Mouse (Mus musculus): ENCODE measurements around the gene Dnajc17.

DNA sequence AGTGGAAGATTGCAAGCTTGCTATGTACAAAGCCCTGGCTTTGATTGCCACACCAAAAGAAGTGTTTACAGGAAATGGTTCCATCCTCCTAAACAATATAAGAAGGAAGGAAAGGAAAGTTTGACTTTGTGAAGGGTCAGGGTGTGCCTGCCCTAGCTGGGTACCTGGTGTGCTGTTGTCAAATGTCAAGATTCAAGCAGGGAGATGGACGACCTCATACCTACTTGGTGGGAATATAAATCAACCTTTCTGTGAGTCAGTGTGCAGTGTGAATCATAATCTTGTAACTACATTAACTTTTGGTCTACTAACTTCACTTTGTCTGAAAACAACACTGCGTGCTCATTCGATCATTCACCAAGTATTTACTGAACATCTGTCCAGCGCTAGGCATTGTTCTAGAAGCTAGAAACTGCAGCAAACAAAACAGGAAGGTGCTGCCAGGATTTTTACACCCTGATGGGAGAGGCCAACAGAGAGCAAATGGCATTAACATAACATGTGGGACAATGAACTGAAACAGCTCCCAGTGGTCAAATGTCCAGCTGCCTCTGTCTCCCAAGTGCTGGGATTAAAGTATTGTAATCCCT, 4.6 kb downstream of the Dnajc17 start:
- TF ChIP-seq CTCF (IDR thresholded peaks at IDR 0.05; ENCODE audit: low read depth, low read length) (no peak), GATA1 (IDR thresholded peaks at IDR 0.05; ENCODE audit: borderline replicate concordance, low read length) (no peak), POLR2AphosphoS5 (IDR thresholded peaks at IDR 0.05; ENCODE audit: insufficient replicate concordance, low read depth, low read length) (no peak), TAL1 (conservative IDR thresholded peaks at IDR 0.05; ENCODE audit: low read depth, low read length) (no peak), GATA2 (IDR thresholded peaks at IDR 0.05; ENCODE audit: borderline replicate concordance, low read depth, low read length) (no peak)

Measured in G1E (cell line).